9 mouse cellular contexts compared by ENCODE assay signal in genomic region chr12:50549860-50550555, GRCm38 (mm10).
A peak's percentile ranks its signal among the peaks of the same experiment; 100 is the strongest.
DNase-seq lines count a peak whose midpoint lies in the region; ATAC-seq and TF ChIP-seq lines count a peak whose summit lies in the region.
"Had no signal": no experiment of that assay in that cellular context is flagged by ENCODE, and none has a peak within 500 bp of the region (broad histone marks: within the 10 kb centered on the region; RNA-seq: fewer than 3 reads in every experiment).

No protein-coding gene starts in this region.

- no peaks in the 10 kb centered on the region for H3K27me3 ChIP-seq in neural tube, embryonic 14.5 days (ENCODE audit: control insufficient read depth, insufficient read depth, low read length)
- no peaks in the 10 kb centered on the region for H3K27me3 ChIP-seq in thymus, adult 2 months (ENCODE audit: control insufficient read depth, insufficient read depth, low read length)
- H3K27me3 ChIP-seq: neural tube, embryonic 12.5 days had no signal

- 68% methylated on average over 8 of the region's 8 CpGs for WGBS in neural tube, embryonic 14.5 days
- 89% methylated on average over 8 of the region's 8 CpGs for WGBS in thymus, adult 2 months

- no peaks in the 10 kb centered on the region for H3K9me3 ChIP-seq in neural tube, embryonic 14.5 days (ENCODE audit: control insufficient read depth, low read length)
- H3K9me3 ChIP-seq: neural tube, embryonic 12.5 days had no signal

- no peak for TF ChIP-seq POLR2A in thymus, adult 2 months (IDR thresholded peaks at IDR 0.05; ENCODE audit: control insufficient read depth, extremely low read depth, insufficient read depth, low read length, poor library complexity)

- H3K27ac ChIP-seq in neural tube, embryonic 14.5 days (ENCODE audit: low read depth, low read length), result no peak overlapping the region
- no peak overlapping the region for H3K27ac ChIP-seq in thymus, adult 2 months (ENCODE audit: control insufficient read depth, insufficient read depth, low read length)
- H3K27ac ChIP-seq: neural tube, embryonic 12.5 days had no signal

- H3K4me3 ChIP-seq in neural tube, embryonic 14.5 days (ENCODE audit: low read depth, low read length), result no peak overlapping the region
- no peak overlapping the region for H3K4me3 ChIP-seq in thymus, adult 2 months (ENCODE audit: control insufficient read depth, insufficient read depth, low read length)
- H3K4me3 ChIP-seq: neural tube, embryonic 12.5 days had no signal

- no peak for TF ChIP-seq CTCF in thymus, adult 2 months (IDR thresholded peaks at IDR 0.05; ENCODE audit: borderline replicate concordance, control insufficient read depth, extremely low read depth, insufficient read depth, low read length, poor library complexity)

- DNase-seq in neural tube, embryonic 10.5 days (ENCODE audit: extremely low spot score, low spot score), result no peak
- peak; percentile 5 for DNase-seq in cerebellum, adult 11-12 months
- DNase-seq in gastrocnemius, postnatal 25 days, result peak; percentile 7
- peak; percentile 69 to 72 for DNase-seq in left cerebral cortex, postnatal 10 days (ENCODE audit: extremely low spot score in 1 of 2, low spot score in 2 of 2)
- no peak for DNase-seq in thymus, adult 2 months
- DNase-seq in embryo, embryonic 11 days, result no peak
- no peak for DNase-seq in thymus, adult 18-20 months

- H3K9ac ChIP-seq in neural tube, embryonic 14.5 days (replicated peaks; ENCODE audit: low read depth, low read length), result no peak overlapping the region
- H3K9ac ChIP-seq: neural tube, embryonic 12.5 days had no signal

- no peaks in the 10 kb centered on the region for H3K36me3 ChIP-seq in neural tube, embryonic 14.5 days (ENCODE audit: control insufficient read depth, insufficient read depth, low read length)
- no peaks in the 10 kb centered on the region for H3K36me3 ChIP-seq in thymus, adult 2 months (ENCODE audit: control insufficient read depth, insufficient read depth, low read length)
- H3K36me3 ChIP-seq: neural tube, embryonic 12.5 days had no signal

- no peak overlapping the region for H3K4me2 ChIP-seq in neural tube, embryonic 14.5 days (ENCODE audit: low read depth, low read length)
- H3K4me2 ChIP-seq: neural tube, embryonic 12.5 days had no signal

- peak; percentile 60; the same call in 1 of the 2 replicates for ATAC-seq in neural tube, embryonic 14.5 days (ENCODE audit: low read depth)

- peaks cover 3% of the 10 kb centered on the region; the same call in 1 of the 2 replicates for H3K4me1 ChIP-seq in neural tube, embryonic 14.5 days (ENCODE audit: control insufficient read depth, insufficient read depth, low read length)
- no peaks in the 10 kb centered on the region for H3K4me1 ChIP-seq in thymus, adult 2 months (replicated peaks; ENCODE audit: control insufficient read depth, insufficient read depth, low read length)

- intact Hi-C loops in left cerebral cortex, postnatal 10 days (cut with DNase I), result no loop called here

Comparison
In these comparisons a context has a peak if more than half of its experiments do, and no peak if none do; other contexts are left out.
1. DNase-seq: peak in cerebellum, adult 11-12 months (single experiment), gastrocnemius, postnatal 25 days (single experiment) and left cerebral cortex, postnatal 10 days (2 of 2); none in neural tube, embryonic 10.5 days (single experiment), thymus, adult 2 months (single experiment), embryo, embryonic 11 days (single experiment) and thymus, adult 18-20 months (0 of 2).